Mouse (Mus musculus): ENCODE measurements at regions not wholly inside any gene's neighbourhood (a gene's known extent, or its start where the extent isn't known, plus 50 kb on each side); places are given as distances from the start of the nearest gene placed in this dataset.

DNA sequence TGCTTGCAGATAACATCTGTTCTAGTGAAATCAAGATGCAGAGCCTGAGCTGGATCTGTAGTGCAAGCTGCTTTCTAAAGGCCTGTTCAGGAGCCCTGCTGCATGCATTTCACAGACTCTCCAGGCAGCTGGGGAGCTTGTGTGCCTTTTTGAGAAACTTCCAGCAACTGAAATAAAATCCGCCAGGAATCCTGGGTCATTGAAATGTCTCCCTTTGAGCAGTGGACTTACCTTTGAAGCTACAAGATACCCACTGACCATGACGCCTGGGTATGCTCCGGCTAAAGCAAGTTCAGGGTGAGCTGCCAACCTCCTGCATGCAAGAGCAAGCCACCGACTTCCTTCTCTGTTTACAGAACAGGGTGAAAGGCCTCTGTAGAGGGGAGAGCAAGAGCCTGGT, 278.7 kb downstream of the Cenpw start:
- no peak for DNase-seq

DNA sequence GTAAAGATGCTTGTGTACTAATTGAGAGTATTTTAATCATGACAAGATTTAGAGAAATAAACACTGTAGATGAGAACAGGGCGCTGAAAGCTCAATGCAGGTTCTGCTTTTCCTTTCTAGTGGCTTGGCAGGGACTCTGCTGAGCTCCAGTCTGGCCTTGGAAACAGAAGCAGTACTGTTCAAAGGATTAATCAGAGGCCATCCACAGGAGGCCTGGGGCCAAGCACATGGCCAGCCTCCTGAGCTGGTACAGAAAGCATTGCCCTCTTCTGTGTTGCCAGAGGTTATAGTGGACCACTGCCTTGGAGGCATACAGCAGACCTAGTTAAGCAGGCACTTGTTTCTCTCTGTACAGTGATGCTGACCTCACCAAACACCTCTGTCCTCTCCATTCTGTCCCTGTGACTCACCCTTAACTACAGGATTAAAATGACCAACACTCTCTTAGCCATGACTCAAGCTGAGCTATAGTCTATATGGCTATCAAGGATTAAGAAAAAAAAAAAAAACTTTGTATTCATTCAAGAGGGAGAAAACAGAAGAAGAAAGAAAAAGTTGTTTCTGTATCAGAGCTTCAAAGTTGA, 302.5 kb downstream of the Cenpw start:
- DNase-seq: peak in 1 of 2 experiments; percentile 4

DNA sequence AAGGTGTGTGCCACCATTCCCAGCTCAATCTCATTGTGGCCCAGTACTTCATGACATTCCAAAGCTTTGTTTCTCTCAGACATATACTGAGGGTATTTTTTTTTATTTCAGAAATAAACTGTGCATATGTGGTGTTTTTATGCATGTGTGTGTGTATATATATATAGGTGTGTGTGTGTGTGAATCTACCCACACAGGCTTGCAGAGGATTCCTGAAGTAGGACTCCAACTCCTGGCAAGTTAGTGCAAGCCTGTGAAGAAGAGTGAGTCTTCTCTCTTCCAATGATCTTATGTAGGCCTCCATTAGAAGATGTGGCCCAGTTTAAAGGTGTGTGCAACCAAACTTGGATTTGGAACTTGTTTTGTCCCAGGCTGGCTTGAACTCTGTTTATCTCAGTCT, 328.9 kb upstream of the Rspo3 start:
- no peak for DNase-seq

DNA sequence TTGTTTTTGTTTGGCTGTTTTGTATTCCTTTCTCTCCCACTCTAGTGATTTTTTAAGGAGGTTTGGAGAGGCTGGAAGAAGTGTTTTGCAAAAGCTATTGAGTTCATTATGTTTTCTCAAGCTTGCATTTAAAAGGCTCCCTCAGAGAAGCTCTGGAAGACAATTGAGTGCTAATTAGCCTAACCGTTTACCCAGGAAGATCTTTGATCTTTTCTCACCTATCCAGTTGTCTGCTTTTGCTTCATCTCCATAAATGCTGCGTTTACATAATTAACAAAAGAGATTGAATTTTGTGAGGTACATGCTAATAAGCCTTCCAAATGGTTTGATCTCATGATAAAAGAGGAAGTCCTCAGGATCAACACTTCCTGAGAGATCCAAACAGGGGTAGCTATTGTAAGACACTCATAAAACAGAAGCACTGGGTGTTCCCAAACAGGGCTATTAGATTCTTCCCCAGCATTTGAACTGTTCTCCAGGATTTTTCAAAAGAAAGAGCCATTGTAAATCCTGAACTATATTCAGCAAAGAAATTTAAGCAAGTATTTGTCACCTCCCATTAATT, 320.2 kb upstream of the Rspo3 start:
- no peak for DNase-seq

DNA sequence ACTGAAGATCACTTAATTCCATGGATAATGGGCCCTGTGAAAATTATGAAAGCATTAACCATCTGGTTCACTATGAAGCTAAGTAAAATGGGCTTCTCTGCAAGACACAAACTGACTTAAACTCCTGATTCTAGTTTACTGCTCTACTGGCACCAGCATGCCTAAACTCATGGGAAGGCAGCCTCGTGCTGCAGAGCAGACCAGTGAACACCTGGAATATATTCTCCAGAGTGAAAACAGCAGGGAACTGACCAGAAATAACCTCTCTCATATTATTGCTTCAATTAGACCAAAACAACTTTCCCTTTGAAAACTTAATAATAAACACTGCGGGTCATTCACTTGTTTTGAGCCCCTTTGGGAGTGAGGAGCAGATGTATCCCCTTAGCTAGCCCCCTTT, 316.8 kb upstream of the Rspo3 start:
- DNase-seq: no peak

DNA sequence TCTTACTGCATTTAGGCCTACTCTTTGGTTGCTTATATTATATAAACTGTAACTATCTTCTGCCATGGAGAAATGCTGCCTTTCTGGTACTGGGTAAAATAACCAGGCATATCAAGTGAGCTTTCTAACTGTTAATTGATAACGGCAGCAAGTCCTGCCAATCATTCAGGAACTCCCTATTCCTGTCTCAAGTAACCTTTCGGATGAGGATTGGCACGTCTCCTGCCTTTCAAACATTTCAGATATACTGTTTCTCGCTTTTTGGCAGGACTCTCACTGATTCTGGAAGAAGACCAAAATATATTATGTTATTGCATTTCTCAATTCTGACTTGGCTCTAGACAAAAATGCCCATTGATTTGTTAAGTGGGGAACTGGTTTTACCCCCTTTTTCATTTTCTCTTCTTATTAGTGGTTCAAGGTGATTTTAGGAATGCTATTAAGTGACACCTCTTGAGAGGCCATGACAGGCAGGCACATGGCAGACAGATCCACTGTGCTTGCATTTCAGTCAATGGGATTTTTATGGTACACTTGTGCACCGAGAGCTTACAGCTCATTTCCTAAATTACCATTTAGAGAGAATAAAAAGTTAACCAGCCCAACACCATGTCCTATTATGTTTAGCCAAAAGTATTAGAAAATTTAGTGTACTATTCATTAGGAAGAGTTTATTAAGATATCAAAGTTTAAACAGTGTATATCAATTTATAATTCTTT, 289.4 kb upstream of the Rspo3 start:
- no peak for DNase-seq

DNA sequence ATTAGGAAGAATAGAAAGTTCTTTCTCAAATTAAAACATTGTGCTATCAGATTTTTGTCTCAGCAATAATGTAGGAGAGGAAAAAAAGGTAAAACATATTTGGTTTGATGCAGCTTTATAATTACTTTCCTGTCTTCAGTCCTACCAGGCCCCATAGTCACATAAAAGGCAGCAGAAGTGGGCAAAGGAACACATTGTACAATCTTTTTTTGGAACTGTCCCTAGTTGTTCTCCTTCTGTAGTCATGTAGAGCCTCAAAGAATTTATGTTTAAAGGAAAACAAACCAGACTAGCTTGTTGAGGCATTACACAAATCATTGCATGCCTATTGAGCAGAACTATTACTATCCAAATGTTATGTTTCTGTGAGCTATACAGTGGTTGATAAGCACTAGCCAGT, 288.7 kb upstream of the Rspo3 start:
- no peak for DNase-seq

DNA sequence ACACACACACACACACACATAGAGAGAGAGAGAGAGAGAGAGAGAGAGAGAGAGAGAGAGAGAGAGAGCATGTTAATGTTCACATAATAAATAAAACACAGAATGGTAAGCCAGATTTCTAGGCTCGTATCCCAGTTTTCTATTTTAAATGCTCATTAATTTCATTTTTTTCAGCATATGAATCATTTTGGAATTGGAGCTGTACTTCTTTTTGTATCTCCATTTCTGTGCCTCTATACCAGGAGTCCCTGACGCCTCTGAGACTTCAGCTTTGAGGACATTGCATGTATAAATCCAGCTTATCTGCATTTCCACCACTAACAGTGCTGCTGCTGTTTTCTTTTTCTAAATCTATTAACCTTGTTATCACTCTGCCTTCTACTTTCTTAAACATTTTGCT, 287.5 kb upstream of the Rspo3 start:
- no peak for DNase-seq

DNA sequence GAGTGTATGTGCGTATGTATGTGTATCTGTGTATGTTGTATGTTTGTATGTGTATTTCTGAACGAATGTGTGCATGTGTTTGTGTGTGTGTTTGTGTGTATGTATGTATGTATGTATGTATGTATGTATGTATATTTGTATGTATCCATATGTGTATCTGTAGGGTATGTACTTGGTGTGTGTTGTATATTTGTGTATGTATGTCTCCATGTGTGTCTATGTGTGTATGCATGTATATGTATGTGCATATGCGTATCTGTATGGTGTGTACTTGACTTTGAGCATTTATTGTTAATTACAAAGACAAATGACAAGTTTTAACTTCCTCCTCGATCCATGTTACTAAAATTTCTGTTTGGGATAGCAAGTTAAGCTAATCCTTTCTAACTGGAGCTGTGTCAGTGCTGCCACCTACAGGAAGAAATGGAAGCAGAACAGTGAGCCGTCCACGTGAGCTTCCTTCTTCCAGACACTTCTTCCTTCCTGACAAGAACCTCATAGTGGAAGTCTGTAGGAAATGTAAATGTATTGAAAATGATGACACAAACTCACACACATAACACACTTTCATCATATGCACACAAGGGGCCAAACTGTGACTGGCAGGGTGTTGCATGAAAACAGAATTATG, 268.4 kb upstream of the Rspo3 start:
- peak; percentile 30 to 54 for DNase-seq

DNA sequence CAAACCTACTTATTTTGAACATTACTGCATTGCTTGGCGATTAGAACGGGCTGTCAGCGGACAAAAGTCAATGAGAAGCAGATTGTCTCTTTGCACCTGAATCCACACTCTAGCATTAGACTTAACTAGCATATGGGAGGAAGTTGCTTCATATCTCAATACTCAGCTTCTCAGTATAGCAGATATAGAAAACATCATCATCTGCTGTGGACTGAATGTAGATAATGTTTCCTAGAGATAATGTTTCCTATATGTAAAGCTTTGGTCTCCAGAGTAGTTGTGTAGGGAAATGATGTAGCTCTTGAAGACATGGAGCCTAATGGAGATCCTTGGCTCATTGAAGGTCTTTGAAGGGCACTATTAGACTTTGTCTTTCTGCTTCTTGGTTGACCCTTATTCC, 267.0 kb upstream of the Rspo3 start:
- no peak for DNase-seq

DNA sequence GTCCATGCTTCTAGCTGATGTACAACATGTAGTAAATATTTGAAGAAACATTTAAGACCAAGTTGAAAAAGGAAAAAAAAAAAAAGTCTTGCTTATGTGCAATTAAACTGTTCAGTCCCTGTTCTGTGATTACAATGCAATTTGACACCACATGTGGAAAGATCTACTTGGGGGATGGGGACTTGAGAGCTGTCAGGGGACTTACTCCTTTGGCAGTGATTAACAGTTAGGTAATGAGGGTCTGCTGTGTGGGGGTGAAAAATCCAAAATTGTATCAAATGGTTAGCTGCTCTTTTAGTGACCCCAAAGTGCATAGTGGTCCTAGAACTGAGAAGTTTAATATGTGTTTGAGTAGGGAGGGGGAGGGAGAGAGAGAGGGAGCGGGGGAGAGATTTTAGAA, 259.0 kb upstream of the Rspo3 start:
- DNase-seq: no peak

DNA sequence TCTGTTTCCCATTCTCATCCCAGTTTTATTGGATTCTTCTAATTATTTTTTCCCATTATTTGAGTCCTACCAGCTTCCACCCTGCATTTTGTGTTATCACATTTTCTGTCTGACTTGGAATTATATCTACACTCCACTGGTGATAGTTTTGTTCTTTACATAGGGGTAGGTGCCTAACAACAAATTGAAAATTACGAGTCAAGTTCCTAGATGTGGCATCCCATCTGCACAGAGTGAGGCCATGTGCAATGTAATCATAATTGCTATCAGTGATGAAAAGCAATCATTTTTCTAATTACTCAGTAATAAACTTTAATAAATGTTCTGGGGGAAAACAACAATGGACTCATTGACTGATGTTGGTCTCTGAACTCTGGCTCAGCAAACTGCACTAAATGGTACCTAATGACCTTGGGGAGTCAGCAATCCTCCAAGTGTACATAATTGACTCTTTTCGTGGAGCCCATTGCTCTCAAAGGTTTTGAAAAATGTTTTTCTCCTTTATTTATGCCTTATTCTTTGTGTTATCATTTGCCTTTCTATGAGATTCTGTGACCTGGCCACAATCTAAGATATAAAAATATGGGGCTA, 250.6 kb upstream of the Rspo3 start:
- DNase-seq: no peak

DNA sequence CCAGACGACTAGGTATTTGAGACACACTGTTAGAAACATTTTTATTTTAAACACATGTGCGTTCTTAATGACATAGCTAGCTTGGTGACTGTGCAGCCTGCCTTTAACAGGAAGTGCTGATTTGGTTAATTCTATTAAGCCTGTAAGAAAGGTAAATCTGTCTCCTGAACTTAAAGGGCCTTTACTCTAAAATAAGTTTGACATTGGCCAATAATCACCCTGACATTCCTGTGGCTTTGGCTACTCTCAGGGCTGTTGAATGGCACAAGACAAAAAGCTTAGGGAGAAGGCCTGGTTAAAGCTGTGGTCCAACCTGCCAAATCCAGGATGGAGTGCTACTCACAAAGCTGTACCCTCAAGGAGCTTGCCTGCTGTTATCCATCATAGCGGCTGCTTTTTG, 201.0 kb upstream of the Rspo3 start:
- no peak for DNase-seq

DNA sequence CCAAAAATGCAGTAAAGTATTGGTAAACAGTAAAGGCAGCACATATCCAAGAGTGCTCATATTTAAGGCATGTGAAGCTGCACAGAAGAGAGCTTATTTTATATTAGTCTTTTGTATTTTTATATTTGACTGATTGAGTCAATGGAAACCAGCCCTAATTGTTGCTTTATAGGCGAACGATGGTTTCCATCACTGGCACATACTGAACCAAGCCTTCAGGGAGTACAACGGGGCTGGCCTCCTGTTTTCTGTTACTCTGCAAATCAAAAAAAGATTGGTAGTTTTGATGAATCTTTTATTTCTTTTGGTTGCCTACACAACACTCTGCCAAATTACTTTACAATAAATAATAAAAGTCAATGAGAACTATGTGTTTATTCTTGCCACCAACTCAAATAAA, 189.7 kb upstream of the Rspo3 start:
- DNase-seq: no peak

DNA sequence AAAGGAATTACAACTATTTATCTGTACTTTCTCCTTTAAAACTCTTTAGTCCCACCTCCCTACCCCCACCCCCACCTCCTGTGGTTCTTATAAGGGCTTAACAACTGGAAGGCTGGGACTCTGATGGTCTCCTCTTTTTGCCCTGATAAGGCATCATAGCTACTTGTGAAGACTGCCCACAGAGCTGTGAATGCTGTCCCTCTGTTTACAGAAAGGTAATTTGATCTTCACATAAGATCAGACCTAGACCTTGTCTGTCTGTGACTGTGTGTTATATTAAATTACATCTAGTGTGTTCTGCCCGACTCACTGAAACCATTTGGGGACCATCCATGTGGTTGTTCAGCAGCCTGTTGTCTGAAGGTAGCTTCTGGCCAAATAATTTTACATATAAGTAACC, 175.3 kb upstream of the Rspo3 start:
- DNase-seq: no peak

DNA sequence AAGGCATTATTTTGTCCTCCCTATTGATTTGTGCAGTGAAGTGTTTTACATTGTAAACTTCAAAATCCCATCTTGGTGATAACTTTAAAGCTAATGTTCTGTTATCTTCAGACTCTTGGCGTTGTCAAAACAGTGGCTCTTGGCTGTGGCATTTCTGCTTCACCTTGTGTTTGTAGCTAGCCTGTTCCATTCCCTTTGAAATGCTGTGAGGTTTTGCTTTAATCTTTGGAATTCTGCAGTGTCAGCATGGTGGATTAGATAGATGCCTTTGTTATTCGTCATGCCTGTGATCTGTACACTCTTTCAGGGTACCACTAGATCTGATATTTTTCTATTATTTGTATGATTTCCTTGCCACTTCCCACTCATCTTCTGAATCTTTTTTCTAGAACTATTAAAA, 173.0 kb upstream of the Rspo3 start:
- no peak for DNase-seq

DNA sequence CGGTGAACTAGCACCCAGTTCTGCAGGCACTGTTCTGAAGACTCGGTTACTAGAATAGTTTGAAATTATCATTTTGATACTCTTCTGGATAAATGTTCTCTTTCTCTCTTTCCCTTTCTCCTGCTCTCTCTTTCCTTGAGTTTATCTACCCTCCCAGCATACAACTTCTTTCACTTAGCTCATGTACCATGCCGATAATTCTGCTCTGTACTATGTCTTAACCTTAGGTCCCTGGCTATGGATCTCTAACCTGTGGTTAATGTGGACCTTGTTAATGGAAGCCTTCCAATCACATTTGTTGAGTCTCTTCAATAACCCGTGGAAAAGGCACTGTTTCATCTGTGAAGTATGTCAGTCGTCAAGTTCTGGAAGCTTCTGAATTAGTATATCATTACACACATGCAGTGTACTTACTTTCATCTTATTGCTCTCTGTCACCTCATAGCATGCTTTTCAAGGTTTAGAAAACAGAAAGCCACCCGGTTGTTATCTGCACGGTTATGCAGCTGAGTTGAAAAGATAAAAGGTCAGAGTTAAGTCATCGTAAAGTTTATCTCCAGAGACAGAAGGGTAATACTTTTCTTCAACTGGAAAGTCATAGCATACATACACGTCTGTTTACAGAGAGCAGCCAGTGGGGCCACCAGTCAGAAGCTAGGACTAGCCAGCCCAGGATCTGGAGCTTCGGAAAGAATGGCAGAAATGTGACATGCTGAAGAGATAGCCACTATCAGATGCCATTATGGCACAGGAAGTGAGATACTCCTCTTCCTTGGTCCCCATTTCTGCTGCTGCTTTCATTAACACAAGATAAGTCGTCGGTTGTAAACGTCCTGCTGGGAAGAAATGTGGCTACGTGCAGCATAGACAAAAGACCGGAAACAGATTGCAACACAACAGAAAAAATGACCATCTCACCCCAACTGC, 157.6 kb upstream of the Rspo3 start:
- DNase-seq: no peak

DNA sequence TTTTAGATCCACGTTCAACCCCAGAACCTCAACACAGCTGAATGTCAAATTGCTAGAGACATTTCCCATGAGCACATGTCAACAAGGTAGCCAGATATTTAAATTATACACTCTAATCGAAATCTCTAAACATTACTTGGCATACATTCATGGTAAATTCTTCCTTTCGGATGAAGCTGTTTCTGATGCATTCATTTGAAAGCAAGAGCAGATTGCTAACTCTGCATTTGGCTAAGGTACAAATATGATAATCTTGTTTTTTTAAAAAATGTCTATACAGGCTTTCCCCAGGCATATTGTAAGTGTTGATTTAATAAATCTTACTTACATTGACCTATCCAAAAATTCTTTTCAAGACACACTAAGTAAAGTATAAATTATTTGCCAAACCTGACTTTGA, 153.9 kb upstream of the Rspo3 start:
- DNase-seq: no peak

DNA sequence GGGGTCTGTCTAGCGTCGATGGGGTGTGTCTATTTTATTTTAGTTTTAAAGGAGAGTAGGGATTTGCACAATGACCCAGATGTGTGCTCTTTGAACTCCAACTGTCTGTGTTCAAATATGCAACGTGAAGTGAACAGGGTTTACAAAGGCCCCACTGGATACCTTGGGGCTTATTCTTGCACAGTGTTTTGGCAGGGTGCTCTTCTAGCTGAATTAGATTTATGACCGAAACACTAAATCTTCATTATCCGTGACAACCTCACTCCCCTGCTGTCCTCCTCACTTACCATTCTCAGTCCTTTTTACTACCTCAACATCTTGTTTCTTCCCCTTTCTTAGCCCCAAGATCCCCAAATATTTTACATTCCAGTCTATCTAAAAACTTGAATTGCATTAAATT, 151.3 kb upstream of the Rspo3 start:
- DNase-seq: no peak

DNA sequence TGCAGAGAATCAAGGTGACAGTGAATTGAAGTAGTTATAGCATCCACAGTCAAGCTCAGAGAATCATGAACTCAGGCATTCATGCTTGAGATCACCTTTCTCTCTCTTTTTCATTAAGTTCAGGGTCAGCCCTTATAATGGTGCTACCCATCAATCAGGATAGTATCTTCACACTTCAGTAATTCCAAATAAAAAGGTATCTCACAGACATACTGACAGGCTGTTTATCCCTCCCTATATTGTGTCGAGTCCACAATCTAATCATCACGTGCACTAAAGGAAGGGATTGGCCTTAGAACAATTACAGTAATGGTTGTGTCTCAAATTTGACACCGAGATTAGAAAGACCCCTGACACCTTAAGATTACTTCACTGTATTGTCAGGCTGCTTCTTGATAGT, 138.7 kb upstream of the Rspo3 start:
- DNase-seq: no peak

DNA sequence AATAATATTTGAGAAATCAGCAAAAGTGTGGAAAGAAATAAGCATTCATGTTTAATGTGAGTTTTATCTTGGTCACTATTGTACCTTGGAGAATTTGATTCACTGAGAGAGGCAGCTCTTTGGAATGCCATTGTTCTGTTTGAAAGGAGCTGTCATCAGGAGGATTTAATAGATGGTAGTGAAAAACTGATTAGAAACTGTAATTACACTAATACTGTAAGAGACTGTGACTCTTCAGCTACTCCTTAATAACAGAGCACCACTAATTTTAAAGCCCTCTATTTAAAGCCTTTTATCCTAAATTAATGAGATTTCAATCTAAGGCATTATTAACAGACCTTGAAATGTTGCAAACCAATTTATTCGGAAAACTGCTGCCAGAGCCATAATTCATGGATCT, 126.1 kb upstream of the Rspo3 start:
- DNase-seq: no peak

DNA sequence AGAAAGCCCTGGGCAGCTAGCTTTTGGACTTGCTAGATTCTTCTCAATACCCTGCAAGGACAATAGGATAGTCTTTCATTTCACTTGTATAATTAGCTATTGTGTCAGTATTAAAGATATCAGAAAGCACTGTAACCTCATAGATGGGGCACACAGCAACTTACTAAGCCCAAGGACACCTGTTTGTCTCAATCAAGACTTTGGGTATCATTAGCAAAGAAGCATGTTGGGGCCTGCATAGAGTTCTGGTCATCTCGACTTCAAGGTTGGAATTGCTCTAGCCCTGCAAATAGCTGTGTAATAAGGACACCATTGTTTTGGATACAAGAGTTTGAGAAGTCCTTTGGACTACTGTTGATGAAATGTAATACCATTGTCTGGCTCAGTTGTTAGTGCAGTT, 104.6 kb upstream of the Rspo3 start:
- no peak for DNase-seq
